Mouse (Mus musculus) neural tube, embryonic 10.5 days (tissue): ENCODE results near the gene Erv3.
A peak's percentile ranks its signal among the peaks of the same experiment; 100 is the strongest.

ENCODE experiments used
- DNase-seq: peaks from one replicate; pipeline ENCODE4 v3.0.0-alpha.2; 2017; ENCODE audit warnings: low spot score; ENCODE audit errors: extremely low spot score

Erv3 gene

GRCm38 (mm10) chr2:131825498-131825897 lies 34.0 kb downstream of the Erv3 start:
- DNase-seq, result no peak

GRCm38 (mm10) chr2:131823931-131824330 lies 35.6 kb downstream of the Erv3 start:
- no peak for DNase-seq

DNA sequence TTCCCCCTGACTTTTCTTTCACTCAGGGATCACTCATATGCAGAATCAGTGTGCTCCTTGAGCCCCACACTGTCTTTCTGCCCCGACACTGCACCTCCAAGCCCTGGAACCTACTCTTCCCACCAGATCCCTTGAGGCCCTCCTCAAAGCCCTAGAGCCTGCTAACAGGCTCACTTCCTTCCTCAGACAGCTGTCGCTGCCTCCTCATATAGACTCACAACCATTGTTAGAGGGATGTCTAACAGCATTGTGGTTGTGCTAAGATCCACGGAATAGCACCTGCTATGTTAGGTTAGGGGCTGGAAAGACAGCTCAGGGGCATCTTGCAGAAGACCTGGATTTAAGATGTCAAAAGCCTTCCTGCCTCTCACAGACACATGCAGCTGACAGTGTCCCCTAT lies 37.1 kb downstream of the Erv3 start:
- no peak for DNase-seq

- no peak for DNase-seq
Measured at GRCm38 (mm10) chr2:131821708-131821990, 37.9 kb downstream of the Erv3 start.

GRCm38 (mm10) chr2:131820932-131821707 lies 38.4 kb downstream of the Erv3 start:
- DNase-seq, result peak; percentile 78

DNA sequence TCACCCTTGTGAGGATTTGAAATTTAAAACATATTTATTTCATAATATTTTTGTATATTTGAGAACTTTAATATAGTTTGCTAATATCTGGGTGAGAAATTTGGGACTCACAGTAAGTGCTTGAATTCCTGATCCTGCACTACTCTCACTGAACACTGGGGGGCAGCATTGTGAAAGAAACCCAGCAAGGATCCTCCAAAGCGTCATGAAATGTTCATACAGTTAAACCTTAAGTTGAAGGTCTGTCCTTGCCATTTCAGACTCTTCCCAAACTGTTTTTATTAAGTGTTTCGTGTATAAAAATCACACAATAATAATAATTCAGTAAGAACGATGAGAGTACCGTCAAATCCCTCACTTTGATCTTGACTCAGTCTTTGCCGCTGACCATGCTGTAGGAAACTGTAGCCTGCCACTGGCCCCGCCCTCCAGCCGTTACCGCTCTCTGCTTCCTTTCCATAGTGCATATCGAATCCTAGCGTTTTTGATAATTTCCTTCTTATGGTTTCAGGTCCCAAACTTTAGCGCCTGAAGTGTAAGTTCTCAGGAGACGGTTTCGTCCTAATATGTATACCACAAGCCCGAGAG lies 39.4 kb downstream of the Erv3 start:
- DNase-seq, result peak; percentile 89

DNA sequence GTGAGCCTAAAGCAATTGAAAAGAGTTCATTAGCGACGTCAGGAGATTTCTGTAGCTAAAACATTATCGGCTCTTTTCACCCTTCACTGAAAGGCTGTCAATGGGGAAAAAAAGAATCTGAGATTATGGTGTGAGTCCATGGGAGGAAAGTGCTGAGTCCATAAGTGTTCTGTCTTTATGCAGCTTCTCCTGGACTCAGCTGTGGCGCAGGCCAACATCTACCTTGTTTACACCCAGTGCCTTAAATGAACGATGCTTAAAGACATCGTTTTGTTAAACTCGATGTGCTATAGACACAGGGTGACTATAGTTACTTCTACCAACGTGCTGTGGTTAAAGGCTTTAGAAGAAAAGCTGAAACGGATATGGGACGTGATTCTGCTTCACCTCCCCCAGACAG lies 45.2 kb downstream of the Erv3 start:
- no peak for DNase-seq

GRCm38 (mm10) chr2:131813437-131813836 lies 46.1 kb downstream of the Erv3 start:
- DNase-seq, result no peak

GRCm38 (mm10) chr2:131812480-131813137 lies 46.9 kb downstream of the Erv3 start:
- peak; percentile 87 for DNase-seq

DNA sequence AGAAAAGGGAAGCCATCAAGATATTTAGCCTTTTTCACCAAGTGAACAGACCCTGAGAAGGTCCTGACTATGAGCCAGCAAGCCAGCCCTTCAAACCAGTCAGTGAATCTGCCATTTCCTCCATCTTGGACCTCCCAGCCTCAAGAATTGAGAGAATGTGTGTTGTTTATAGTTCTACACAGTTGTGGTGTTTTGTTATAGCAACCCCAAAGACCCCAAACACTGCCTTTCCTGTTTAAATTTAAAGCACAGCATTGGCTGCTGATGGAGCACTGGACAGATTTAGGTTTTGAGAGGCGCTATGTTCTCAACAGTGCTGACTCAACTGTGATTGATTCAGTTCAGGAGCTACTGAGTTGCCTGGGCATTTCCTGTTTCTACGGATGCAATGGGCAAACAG lies 47.9 kb downstream of the Erv3 start:
- DNase-seq, result no peak

GRCm38 (mm10) chr2:131808856-131809255 lies 50.7 kb downstream of the Erv3 start:
- peak; percentile 17 for DNase-seq

DNA sequence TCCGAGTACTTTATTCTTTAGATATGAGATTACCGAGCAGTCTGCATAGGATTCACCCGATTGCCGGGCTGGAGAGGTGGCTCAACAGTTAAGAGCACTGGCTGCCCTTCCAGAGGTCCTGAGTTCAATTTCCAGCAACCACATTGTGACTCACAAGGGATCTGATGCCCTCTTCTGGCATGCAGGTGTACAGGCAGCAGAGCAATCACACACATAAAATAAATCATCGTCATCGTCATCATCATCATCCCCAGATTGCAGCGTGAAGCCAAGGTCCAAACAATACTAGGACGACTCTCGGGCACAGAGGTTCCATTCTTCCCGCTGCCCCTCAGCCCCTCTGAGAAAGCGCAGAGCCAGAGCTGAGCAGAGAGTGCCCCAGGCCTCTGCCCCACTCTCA lies 51.9 kb downstream of the Erv3 start:
- peak; percentile 15 for DNase-seq

- peak; percentile 15 for DNase-seq
Measured at GRCm38 (mm10) chr2:131806863-131807262, 52.7 kb downstream of the Erv3 start.

DNA sequence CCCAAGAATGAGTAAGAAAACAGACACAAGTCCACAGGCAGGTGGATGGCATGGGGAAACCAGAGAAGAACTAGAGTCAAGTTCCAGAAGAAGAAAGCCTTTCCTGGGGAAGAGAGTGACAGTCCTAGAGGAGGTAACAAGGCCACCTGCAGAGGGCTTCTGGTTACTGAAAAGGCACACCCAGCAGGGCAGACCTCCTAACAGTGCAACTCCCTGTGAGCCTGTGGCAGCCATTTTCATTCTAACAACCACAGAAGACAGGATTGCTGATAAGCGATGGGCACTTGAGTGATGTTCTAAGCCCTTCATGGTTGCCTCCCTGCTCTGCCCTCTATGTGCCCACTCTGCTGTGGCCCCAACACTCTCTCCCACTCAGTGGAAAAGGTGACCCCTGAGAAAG lies 54.2 kb downstream of the Erv3 start:
- DNase-seq, result no peak

- no peak for DNase-seq
Measured at GRCm38 (mm10) chr2:131803801-131804200, 55.7 kb downstream of the Erv3 start.
